Mouse (Mus musculus) v-Abl transformed pro-B cells (cell line): ENCODE results near the gene Dse.

Experiments
- in situ Hi-C, 2 experiments: fragments of 400-800 bp; cut with MboI; formaldehyde crosslinking; loops; one replicate each; pipeline ENCODE4 v1.15.1; 2025; ENCODE audit not compliant: unreplicated experiment in 2 of 2

Gene Dse

DNA sequence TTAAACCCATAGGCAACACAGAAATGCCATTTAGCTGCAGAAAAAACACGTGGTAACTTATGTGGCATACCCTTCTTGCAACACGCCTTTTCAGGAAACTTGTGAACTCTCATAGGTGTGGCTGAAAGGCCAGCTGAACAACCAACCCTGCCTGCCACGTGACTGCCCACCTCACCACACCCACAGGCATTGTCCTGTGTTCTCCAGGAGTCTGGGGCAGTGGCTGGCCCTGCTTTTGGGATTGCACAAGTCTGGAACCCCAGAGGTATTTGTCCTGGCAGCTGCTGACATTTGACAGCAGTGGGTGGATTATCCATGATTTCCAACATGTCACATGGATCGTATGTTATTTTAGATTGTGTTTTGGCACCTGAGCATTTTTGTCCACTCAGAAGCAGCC lies 67.7 kb downstream of the Dse start:
- in situ Hi-C loops, result no loop called here

DNA sequence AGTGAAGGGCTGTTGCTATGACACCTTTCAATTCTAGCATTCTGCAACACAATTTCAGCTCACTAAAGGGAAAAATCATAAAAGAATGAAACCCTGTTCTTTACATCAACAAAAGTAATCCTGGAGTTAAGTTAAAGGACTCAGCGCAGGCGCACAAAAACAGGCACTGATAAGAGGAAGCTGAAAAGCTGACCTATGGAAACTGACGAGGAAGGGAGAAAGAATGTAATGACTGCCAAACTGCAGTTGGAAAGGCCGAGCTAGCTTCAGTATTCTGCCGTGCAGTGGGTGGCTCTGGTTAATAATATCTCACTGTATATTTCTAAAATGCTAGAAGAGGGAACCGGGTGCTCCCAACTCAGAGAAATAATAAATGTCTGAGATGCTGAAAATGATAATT lies 69.5 kb downstream of the Dse start:
- in situ Hi-C loops, result no loop called here

DNA sequence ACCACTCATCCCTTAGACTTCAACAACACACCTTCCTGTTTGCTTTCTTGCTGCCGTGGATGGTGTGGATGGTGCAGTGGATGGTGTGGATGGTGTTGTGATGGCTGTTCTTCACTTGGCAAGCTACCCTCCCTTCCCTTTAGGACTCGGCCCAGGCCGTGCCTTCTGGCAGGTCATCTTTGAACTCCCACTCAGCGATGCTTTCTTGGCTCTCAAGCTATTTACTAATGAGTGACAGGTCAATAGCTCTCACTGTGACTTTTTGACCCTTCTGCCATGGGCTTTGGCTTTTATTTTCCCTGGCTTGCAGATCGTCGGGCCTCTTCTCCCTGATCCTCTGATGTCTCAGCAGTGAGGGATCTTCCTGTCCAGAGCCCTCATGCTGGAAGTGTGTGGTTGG lies 71.1 kb downstream of the Dse start:
- in situ Hi-C loops, result no loop called here

DNA sequence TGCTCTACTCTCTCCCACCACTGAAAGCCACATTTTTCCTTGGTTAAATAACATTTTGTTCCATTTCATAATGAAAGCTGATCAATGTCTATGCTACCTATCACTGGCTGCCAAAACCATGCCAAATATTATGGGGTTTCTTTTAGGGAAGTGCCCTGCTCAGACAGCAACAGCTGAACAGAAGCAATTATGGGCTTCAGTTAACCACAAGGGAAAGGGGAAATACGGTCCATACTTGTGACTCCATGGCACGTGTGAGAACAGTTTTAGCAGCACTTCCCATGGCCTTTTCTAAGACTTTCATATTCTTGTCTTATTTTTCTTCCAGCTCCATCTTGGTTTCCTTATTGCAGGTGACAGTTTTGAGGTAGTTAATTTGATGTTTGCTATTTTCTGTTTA lies 76.2 kb downstream of the Dse start:
- in situ Hi-C loops, result no loop called here

DNA sequence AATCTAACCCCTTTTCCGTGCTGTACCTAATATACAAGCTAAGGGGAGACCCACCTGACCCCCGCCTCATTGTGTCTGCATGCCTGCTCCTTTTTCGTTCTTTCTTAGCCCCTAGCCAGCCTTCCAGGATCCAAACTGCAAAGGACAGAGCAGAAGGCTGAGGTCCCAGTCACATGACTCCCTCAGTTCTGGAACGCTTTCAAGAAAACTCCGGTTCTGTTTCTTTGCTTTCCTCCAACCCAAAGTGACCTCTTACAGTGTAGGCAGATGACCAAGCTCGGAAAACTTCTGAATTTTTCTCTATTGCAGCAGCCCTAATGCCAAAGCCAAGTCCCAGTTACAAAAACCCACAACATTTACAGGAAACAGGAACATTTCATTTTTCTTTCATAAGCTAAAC lies 79.1 kb downstream of the Dse start:
- in situ Hi-C loops, result no loop called here

DNA sequence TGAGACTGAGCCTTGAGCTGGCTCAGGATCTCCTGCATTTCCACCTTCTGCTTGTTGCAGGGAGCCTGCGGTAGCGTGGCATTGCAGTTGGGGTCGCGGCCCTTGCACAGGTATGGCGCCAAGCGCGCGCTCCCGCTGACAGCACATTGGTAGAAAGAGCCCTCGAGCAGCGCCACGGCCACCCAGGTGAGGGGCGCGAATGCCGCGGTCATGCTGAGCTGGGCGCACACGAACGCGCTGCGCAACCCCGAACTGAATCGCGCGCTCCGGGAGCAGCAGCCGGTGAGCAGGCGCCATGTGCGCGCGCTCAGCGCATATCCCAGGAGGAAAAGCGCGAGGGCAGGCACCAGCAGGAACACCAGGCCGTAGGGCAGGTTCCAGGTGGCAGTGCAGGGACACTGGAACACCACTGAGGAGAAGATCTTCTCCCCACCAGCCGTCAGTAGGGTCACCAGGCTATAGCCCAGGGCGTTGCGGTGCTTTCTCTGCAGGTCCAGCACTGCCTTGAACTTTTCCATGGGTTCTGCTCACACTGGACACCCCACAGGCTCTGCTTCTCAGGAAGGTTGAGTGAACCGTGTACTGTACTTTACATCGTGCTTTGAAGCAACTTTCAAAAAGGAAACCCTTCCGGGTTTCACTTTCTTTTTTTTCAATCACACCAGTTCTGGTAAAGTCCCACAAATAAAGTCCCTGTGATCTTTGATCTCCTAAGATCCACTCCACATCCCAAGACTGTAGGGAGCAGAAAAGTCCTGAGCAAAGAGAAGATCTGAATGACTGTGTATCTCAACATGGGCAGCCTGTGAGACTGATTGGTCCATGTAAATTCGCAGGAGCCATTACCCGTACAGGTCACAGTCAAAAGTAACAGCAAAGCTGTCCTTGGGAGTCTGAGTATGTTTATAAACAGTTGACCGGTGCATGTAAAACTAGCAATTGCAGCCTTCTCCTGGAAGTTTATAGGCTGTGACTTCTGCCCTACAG lies 79.8 kb downstream of the Dse start, which contains the start of gene Calhm6:
Gene Calhm6 (minus strand): TSS at position 593 of the 987 bp plus-strand sequence.
- in situ Hi-C loops, result no loop called here

DNA sequence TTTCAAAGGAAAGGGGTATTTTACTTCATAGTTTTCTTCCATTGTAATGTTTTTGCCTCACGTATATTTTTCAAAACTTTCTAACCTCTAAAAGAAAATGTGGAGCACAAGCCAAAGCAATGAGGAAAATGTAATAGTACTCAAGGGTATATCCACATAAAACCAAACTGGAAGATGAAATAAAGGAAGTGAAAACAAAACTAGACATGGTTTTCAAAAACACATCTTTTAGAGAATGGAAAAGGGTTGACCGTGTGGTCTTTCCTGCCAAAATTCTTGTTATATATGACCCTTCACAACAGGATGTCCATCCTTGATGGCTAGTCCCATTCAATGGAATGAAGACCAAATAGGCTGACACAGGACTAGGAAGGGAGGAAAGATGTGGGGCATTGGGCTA lies 89.1 kb downstream of the Dse start:
- in situ Hi-C loops, result no loop called here

DNA sequence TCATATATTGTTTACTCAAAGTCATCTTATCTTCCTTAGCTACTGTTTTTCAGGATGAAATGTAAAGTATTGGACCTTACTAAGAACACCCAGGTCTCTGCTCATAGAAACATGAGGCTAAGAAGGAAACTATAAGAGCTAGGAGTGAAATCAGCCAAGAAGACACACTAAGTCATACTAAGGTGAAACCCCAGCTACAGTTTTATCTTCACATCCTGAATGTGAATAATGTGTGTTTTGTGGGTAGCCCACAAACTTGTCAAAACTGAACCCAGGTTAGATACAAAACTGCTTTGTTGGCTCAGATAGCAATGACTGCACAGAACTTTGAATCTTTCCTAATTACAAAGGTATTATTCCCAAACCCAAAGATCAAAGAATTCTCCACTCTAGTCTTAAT lies 89.7 kb downstream of the Dse start:
- in situ Hi-C loops, result no loop called here

DNA sequence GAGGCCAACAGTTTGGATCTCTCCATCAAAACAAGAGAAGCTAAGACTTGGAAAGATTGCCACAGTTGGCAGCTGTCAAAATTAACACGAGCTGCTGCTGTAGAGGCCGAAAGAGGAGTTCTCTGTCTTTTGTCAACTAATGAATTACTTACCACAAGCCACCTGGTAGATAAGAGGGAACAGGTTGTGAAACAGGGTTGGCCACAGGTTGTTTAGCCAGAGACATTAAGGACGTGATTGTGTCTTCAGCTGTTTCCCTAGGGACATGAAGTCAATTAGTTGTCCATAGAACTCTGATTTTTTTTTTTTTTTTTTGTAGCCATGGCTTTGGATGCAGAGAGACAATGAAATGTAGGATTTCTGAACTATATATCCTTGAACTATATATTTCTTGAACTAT lies 90.4 kb downstream of the Dse start:
- in situ Hi-C loops, result no loop called here

DNA sequence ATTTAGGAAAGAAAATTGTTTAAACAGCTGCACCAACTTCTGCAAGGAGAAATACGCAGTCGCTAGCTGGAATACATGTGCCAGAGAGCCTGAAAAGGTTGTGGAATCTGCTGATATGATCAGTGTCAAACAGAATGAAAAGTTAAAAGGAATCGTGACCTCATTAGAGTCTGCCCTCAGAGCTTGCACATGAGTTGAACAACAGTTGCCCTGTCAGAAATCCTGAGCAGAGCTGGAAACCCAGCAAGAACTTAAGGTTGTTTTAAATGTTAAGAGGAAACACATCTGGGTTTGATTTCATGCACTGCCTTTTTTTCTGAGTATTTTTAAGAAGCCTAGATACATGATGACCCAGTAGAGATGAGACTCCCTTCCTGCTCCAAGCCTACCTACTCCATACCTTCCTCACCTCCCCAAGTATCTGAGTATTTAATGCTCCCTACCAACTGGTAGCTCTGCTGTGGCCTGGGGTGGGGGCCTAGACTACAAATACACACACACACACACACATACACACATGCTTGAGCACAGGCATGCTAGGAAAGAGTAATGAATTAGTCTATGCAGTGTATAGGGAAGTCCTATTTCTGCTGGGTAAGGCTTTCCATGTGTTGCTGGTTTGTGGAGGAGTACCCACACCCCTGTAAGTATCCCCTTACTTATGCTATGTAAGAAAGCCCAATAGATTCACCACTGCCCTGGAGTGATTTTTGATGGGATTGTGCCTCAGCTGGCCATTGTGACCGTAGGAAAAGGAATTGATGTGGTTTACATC lies 95.4 kb downstream of the Dse start:
- in situ Hi-C loops, result no loop called here

DNA sequence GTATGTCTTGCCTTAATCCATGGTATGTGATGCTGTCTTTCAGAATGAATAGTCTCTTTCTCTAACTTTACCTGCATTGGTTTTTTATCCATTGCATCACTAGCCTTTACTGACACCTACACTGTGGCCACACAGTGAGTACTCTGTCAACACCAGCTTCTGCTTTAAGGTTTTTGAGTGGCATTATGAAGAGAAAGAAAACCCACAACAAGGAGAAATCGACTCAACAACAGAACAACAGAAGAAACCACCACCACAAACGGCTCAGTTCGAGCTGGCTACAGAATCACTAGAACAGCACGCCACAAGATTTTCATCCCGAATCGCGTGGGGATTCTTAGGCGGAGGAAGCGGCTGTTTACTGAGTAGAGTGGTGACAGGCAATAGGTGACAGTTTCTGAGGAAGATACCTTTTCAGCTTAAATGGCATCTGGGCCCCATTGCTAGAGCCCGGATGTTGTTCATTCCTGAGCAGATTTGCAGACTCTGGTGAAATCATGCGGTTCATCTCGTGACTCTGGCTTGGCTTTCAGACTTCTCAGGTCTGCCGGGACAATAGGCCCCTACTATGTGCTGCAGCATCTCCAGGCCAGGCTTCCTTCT lies 96.6 kb downstream of the Dse start:
- in situ Hi-C loops, result no loop called here
